Mouse (Mus musculus) urinary bladder, postnatal 0 days (tissue): ENCODE measurements around the gene Gm7361. TPM values are rescaled to one million over a fixed set of nuclear protein-coding genes. Genes with fewer than 3 reads are reported as not detected.

Source experiments
- polyA plus RNA-seq: library from polyadenylated mRNA; unstranded; fragments of >200 nt; fragmentation: Nextera tagmentation; extraction: Ambion mirVana; gene quantifications from 2 replicates; pipeline ENCODE4 v1.2.1, GENCODE M21; 2015

Gm7361 gene
- polyA plus RNA-seq = 0.16 and 0.22 TPM in 2 replicates

DNA sequence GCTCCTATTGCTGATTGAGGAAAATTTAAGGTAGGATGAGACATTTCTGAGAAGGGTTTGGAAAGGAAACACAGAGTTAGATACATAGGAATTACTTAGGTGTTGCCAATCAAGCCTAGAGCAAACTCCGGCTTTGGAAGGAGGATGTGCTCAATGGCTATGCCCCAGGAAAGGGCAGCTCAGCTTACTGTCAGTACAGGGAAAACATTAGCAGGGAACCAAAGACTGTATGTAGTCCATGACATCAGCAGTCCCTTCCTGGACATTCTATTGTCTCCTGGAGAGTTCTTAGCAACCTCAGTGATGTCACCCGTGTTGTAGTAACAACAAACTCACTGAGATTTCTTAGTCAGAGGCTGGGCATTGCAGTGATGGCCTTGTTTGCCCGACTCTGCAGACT, at the start of gene Gm7361:
TSS of gene Gm7361 (plus strand) at position 301 of the 400 bp plus-strand sequence.

Other genes starting within 250 kb of the Gm7361 start
- 0.12 TPM in 1 of 2 replicates, not detected in the other for gene Gm5862, start 234.8 kb upstream of the Gm7361 start, polyA plus RNA-seq
- 0.13 and 0.42 TPM in 2 replicates for gene Speer4a, start 218.1 kb upstream of the Gm7361 start, polyA plus RNA-seq
- gene Gm7347, start 199.1 kb upstream of the Gm7361 start, polyA plus RNA-seq = 0.06 and 0.27 TPM in 2 replicates
- 0.06 and 0.10 TPM in 2 replicates for gene Gm10471, start 168.4 kb upstream of the Gm7361 start, polyA plus RNA-seq
- 0.08 TPM in 1 of 2 replicates, not detected in the other for gene 5031410I06Rik, start 152.3 kb upstream of the Gm7361 start, polyA plus RNA-seq
- 0.14 and 0.30 TPM in 2 replicates for gene Gm10220, start 136.3 kb upstream of the Gm7361 start, polyA plus RNA-seq